Mouse (Mus musculus) hindbrain, embryonic 11.5 days (tissue): ENCODE measurements around the gene Gpr15. TPM values are rescaled to one million over a fixed set of nuclear protein-coding genes. Genes with fewer than 3 reads are reported as not detected.

Experiments
- ATAC-seq: fragments of 200-750 bp; cut with Nextera tagmentation; 2 replicates; pipeline ENCODE4 v1.8.0; 2017; ENCODE audit warnings: mild to moderate bottlenecking, moderate TSS enrichment, moderate library complexity; ENCODE audit not compliant: low FRiP score
- DNase-seq: peaks from one replicate; pipeline ENCODE4 v3.0.0-alpha.2; 2015; ENCODE audit warnings: low spot score
- H3K27ac ChIP-seq: fragments of 300-500 bp; sonication (generic); 2 replicates; pipeline ENCODE4 v1.5.1; 2014; ENCODE audit warnings: mild to moderate bottlenecking, low read depth, low read length
- H3K27me3 ChIP-seq: fragments of 300-500 bp; sonication (generic); 2 replicates; pipeline ENCODE4 v1.6.1; 2014; ENCODE audit warnings: mild to moderate bottlenecking, low read length, moderate library complexity, mixed read lengths; ENCODE audit not compliant: control insufficient read depth, insufficient read depth
- H3K36me3 ChIP-seq: fragments of 300-500 bp; sonication (generic); 2 replicates; pipeline ENCODE4 v1.6.1; 2014; ENCODE audit warnings: mild to moderate bottlenecking, low read length, moderate library complexity, mixed read lengths; ENCODE audit not compliant: control insufficient read depth, insufficient read depth
- H3K4me1 ChIP-seq: fragments of 300-500 bp; sonication (generic); replicated peaks from 2 replicates; pipeline ENCODE4 v1.6.1; 2014; ENCODE audit warnings: low read length, mixed read lengths; ENCODE audit not compliant: control insufficient read depth, insufficient read depth
- H3K4me2 ChIP-seq: fragments of 300-500 bp; sonication (generic); replicated peaks from 2 replicates; pipeline ENCODE4 v1.6.1; 2014; ENCODE audit warnings: mild to moderate bottlenecking, low read depth, low read length
- H3K4me3 ChIP-seq: fragments of 300-500 bp; sonication (generic); 2 replicates; pipeline ENCODE4 v1.5.1; 2014; ENCODE audit warnings: low read depth, low read length
- H3K9ac ChIP-seq: fragments of 300-500 bp; sonication (generic); 2 replicates; pipeline ENCODE4 v1.6.1; 2014; ENCODE audit warnings: low read depth, low read length
- H3K9me3 ChIP-seq: fragments of 300-500 bp; sonication (generic); 2 replicates; pipeline ENCODE4 v1.6.1; 2016; ENCODE audit warnings: low read length; ENCODE audit not compliant: control insufficient read depth
- WGBS: fragments of 180-500 bp; shearing (Covaris S2); extraction: QIAGEN DNeasy Blood & Tissue Kit; methylation state at CpG from one replicate; pipeline ENCODE4 v1.1.7; 2014; 5-methylcytosine and 5-hydroxymethylcytosine counted together
- polyA plus RNA-seq: library from polyadenylated mRNA; unstranded; fragments of >200 nt; fragmentation: Nextera tagmentation; extraction: Ambion mirVana; gene quantifications from 2 replicates; pipeline ENCODE4 v1.2.1, GENCODE M21; 2014

The Gpr15 gene
- polyA plus RNA-seq, 1 experiment from 2014 or later = not detected

DNA sequence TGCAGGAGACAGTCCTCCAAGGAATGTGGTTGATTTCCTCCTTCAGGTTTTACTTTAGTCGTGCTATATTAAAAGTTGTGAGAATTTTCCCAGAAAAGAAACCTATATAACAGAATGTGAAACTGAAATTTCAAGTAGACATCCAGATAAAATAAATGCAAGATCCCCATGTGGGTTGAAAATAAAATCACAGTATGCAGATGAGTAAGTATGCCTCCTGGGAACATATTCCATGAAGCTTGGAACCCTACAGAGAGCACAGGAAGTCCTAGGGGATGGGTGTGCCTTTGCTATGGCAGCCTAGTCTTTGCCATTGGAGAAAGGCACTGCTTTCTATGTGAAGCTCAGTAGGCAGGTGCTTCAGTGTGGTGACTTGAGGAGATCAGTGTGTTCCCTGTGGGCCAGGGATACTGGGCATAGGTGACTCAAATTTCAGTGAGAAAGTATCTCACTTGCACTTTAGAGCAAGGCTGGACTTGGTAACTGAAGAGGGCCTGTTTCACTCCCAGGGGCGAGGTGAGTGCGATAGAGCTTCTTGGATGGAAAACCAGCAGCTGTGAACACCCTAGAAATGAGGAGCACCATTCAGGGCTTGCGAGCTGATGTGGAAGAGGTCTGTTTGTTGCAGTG, 11.5 kb downstream of the Gpr15 start:
- H3K4me2 ChIP-seq = no peak overlapping the region
- no peak overlapping the region for H3K9ac ChIP-seq
- H3K27ac ChIP-seq = no peak overlapping the region
- 90% methylated on average over 4 of the region's 4 CpGs for WGBS
- no peaks in the 10 kb centered on the region for H3K4me1 ChIP-seq
- ATAC-seq = no peak
- H3K4me3 ChIP-seq = no peak overlapping the region
- no peaks in the 10 kb centered on the region for H3K27me3 ChIP-seq
- no peak for DNase-seq
- no peaks in the 10 kb centered on the region for H3K36me3 ChIP-seq
- no peaks in the 10 kb centered on the region for H3K9me3 ChIP-seq

DNA sequence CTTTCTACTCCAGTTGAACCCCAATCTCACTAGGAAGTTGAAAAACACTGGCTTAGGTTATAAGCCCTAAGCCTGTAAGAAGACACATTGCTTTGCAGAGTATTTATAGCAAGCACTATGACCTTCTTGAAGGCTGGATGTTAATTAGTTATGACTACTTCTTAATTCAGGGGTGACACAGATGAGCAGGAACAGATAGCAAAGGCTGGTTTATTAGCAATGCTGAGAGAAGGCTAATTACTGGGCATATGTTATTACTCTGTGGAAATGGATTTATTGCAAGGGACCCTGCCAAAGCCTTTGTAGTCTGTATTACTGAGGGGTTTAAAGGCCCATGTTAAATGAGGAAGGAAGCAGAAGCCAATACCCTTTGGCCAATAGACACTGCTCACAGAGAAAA, 13.9 kb downstream of the Gpr15 start:
- H3K4me1 ChIP-seq = no peaks in the 10 kb centered on the region
- no peaks in the 10 kb centered on the region for H3K27me3 ChIP-seq
- no peak overlapping the region for H3K4me3 ChIP-seq
- H3K4me2 ChIP-seq = no peak overlapping the region
- H3K9me3 ChIP-seq = no peaks in the 10 kb centered on the region
- no peak for ATAC-seq
- no peak overlapping the region for H3K9ac ChIP-seq
- DNase-seq = no peak
- no peak overlapping the region for H3K27ac ChIP-seq
- H3K36me3 ChIP-seq = no peaks in the 10 kb centered on the region

DNA sequence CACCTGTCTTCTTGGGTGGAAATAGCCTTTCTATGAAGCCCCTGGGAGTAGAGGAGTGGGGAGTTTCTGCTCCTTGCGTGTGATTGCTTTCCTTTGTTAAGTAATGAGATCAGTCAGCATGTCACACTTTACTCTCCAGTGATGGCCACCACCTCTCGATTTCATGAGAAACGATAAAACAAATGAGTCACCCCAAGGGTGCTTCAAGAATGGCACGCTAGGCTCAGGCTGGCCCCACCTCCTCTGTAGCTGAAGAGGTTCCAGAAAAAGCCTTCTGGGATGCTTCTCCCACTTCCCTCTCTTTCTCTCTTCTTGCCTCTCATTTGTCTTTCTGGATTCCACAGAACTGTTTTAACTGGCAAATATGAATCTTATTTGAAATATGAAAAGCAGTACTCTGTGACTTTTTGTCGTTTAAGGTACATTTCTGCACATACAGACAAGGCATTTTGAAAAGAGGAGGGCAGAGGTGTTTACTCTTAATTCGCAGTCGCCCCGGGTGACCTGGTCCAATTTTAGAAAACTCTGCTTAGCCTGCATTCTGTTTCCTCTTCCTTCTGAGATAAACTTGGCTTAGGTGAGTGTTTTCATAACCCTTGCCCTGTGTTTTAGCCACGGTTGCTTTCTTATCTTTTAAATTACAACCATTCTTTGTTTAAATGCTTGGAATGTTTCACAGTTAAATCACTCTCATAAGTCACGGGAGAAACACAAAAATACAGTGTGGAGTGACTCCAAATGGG, 15.3 kb downstream of the Gpr15 start:
- Histone ChIP-seq H3K4me2 (no peak overlapping the region), H3K9me3 (no peaks in the 10 kb centered on the region), H3K27me3 (no peaks in the 10 kb centered on the region), H3K36me3 (no peaks in the 10 kb centered on the region), H3K4me3 (no peak overlapping the region), H3K27ac (no peak overlapping the region), H3K9ac (no peak overlapping the region), H3K4me1 (no peaks in the 10 kb centered on the region)
- ATAC-seq (no peak), DNase-seq (no peak)
- 58% methylated on average over 10 of the region's 10 CpGs for WGBS

DNA sequence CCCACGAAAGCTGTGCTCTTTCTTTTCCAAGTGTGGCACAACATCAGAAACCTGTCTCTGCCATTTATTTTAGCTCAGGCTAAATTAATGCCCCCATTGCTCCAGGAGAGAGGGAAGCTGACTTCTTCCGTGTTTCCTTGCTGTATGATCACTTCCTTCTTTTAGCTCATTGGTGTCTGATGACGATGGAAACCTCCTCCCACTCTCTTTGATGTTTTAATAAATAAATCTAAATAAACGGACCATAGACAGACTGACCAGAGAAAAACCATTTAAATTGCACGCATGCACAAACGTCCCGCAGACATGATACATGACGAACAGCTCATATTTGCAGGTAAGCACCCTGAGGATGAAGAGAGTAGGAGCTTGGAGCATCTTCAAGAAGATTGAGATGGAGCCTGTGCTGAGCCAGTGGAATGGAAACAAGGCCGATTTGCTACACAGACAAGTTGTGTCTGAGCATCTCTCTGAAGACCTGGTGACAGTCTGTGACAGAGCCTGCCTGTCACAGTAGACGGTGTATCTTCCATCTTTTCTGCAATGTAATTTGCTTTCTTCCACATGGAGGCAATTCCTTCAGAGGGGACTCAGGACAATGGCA, 16.4 kb downstream of the Gpr15 start:
- H3K36me3 ChIP-seq = no peaks in the 10 kb centered on the region
- H3K9ac ChIP-seq = no peak overlapping the region
- DNase-seq (no peak), ATAC-seq (no peak)
- H3K4me3 ChIP-seq = no peak overlapping the region
- WGBS = 85% methylated on average over 10 of the region's 10 CpGs
- H3K4me2 ChIP-seq = no peak overlapping the region
- H3K4me1 ChIP-seq = no peaks in the 10 kb centered on the region
- H3K27ac ChIP-seq = no peak overlapping the region
- no peaks in the 10 kb centered on the region for H3K27me3 ChIP-seq
- no peaks in the 10 kb centered on the region for H3K9me3 ChIP-seq

DNA sequence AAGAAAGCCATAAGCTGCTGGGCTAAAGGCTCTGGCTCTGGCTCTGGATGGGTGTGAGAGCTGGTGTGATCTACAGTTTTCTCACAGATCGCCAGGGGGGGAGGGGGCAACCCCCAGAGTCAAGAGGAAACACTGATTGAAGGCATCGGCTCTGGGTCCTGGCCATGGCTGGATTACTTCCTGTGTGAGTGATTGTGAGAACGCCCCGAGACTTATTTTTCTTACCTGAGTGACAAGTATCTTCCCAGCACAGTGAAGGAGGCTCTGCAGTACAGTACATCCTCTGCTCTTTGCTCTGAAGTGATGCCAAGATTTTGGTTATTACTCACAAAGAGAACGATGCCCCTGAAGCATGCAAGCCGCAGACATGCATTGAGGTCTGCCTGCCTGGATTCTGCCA, 17.1 kb downstream of the Gpr15 start:
- Histone ChIP-seq H3K4me2 (no peak overlapping the region), H3K4me3 (no peak overlapping the region), H3K36me3 (no peaks in the 10 kb centered on the region), H3K27me3 (no peaks in the 10 kb centered on the region), H3K27ac (no peak overlapping the region), H3K9me3 (no peaks in the 10 kb centered on the region), H3K4me1 (no peaks in the 10 kb centered on the region), H3K9ac (no peak overlapping the region)
- ATAC-seq (no peak), DNase-seq (no peak)
- 77% methylated on average over 6 of the region's 6 CpGs for WGBS

DNA sequence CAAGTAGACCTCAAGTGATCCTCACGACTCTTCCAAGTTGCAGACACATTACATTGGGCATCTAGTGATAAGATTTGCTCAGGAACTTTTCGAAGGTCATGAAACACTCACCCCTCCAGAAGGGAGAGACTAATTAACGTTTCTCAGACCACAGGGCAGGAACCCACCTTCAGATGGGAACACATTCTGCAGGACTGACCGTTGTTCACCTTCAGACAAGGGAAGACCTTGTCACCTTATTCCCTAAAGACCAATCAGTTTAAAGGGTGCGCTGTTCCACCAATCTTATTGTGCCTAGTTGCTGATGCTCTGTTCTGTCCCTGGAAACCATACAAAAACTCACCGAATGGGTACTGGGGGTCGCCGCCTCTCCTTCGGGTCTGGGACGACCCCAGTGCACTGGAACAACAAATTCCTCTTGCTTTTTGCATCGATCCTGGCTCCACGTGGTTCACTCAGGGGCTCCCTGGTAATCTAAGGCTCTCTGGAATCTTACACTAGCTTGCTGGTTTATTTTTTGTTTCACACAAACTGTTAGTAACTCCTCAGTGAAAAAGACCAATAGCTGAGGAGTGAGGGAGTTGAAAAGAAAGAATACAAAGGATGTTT, 17.9 kb downstream of the Gpr15 start:
- DNase-seq = no peak
- H3K4me2 ChIP-seq = no peak overlapping the region
- H3K4me3 ChIP-seq = no peak overlapping the region
- H3K4me1 ChIP-seq = no peaks in the 10 kb centered on the region
- 82% methylated on average over 12 of the region's 12 CpGs for WGBS
- no peak overlapping the region for H3K9ac ChIP-seq
- H3K9me3 ChIP-seq = no peaks in the 10 kb centered on the region
- no peaks in the 10 kb centered on the region for H3K36me3 ChIP-seq
- no peak overlapping the region for H3K27ac ChIP-seq
- no peak for ATAC-seq
- H3K27me3 ChIP-seq = no peaks in the 10 kb centered on the region

DNA sequence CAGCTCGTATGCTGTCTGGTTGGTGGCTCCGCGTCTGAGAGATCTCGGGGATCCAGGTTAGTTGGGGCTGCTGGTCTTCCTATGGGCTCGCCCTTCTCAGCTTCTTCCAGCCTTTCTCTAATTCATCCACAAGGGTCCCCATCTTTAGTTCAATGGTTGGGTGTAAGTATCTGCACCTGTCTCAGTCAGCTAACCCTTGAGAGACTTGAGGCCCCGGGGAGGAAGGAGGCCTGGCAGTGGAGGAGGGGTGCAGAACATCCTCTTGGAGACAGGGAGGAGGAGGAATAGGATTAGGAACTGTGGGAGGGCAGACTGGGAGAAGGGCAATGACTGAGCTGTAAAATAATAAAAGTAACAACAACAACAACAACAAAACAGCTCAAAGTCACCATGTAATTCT, 18.7 kb downstream of the Gpr15 start:
- Histone ChIP-seq H3K36me3 (no peaks in the 10 kb centered on the region), H3K27me3 (no peaks in the 10 kb centered on the region), H3K4me3 (no peak overlapping the region), H3K9ac (no peak overlapping the region), H3K4me1 (no peaks in the 10 kb centered on the region), H3K27ac (no peak overlapping the region), H3K9me3 (no peaks in the 10 kb centered on the region), H3K4me2 (no peak overlapping the region)
- WGBS = 84% methylated on average over 6 of the region's 6 CpGs
- DNase-seq = no peak
- no peak for ATAC-seq

DNA sequence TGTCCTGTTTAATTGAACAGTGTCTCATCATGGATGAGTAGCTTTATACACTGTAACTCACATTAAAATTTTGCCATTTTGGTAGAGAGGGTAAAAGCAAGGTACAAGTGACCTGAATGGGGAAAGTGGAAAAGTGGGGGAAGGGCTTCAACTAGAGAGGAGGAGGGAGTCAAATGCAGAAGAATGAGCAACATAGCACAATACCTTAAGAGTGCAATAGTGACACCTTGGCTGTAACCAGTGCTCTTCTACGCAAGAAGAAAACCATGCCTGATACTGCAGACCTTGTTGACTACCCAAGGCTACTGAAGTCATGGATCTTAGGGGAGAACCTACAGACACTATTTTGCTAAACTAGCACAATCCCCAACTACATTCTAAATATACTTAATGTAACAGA, 21.6 kb downstream of the Gpr15 start:
- 96% methylated on average over 1 of the region's 1 CpGs for WGBS
- Histone ChIP-seq H3K4me2 (no peak overlapping the region), H3K9ac (no peak overlapping the region), H3K9me3 (no peaks in the 10 kb centered on the region), H3K36me3 (no peaks in the 10 kb centered on the region), H3K4me1 (no peaks in the 10 kb centered on the region), H3K4me3 (no peak overlapping the region), H3K27ac (no peak overlapping the region), H3K27me3 (no peaks in the 10 kb centered on the region)
- no peak for DNase-seq
- no peak for ATAC-seq
